Mouse (Mus musculus) adrenal gland, adult 18-20 months (tissue): ENCODE data around the gene Cog1. TPM values are rescaled to one million over a fixed set of nuclear protein-coding genes. Genes with fewer than 3 reads are reported as not detected.
"Not testable (repeated sequence)": the region's sequence is repeated elsewhere in the genome, so short reads cannot be mapped to it uniquely, and the experiment has no call there.

Experiments used
- DNase-seq, 2 experiments: peaks; one replicate each; pipeline ENCODE4 v3.0.0; 2021 to 2022; ENCODE audit warnings: low spot score in 2 of 2
- total RNA-seq, 2 experiments: library from RNA; stranded (reverse); gene quantifications; 1 replicate in 1 of 2; 2 replicates in 1 of 2; pipeline ENCODE4 v1.2.3; 2021

Cog1 gene
- total RNA-seq, 2 experiments from 2014 or later, result 36.5 to 44.0 TPM

- no peak for DNase-seq
Measured at GRCm38 (mm10) chr11:113631302-113631701, 17.7 kb upstream of the Cog1 start.

GRCm38 (mm10) chr11:113631862-113632261 lies 17.1 kb upstream of the Cog1 start:
- no peak for DNase-seq

- DNase-seq, result no peak
Measured at GRCm38 (mm10) chr11:113632303-113632702, 16.7 kb upstream of the Cog1 start.

GRCm38 (mm10) chr11:113633398-113633797 lies 15.6 kb upstream of the Cog1 start:
- no peak for DNase-seq

DNA sequence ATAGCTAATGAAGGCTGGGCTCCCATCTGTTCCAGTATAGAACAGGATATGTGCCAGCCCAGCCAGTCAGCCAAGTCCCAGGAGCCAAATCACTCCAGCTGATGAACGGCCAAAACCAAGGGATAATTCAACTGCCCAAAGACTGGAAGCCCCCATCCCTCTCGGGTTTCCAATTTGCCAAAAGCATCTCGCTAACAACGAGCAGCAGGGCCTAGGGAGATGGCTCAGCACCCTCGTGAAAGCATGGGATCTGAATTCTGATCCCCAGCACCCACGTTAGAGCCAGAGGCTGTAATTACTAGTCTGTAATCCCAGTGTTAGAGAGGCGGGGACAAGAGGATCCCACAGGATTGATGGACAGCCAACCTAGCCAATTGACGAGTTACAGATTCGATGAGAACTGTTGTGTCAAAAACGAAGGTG lies 14.3 kb upstream of the Cog1 start:
- no peak for DNase-seq

DNA sequence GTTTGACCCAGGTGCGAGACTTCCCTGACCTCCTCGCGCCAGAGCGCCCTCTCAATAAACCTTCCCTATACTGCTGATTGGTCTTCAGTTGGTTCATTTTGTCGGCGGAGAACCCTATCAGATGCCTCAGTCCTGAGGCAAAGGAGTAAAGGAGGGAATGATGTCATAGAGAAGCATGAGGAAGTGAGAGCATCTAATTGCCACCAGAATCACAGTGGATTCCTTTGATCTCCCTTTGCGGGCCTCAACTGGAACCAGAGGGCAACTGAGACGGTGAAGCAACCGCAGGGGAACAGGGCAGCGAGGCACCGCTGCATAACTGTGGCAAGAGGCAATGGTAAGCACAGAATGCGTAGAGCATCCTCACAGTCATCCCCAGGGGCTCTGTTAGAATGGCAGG lies 10.3 kb upstream of the Cog1 start:
- no peak for DNase-seq

DNA sequence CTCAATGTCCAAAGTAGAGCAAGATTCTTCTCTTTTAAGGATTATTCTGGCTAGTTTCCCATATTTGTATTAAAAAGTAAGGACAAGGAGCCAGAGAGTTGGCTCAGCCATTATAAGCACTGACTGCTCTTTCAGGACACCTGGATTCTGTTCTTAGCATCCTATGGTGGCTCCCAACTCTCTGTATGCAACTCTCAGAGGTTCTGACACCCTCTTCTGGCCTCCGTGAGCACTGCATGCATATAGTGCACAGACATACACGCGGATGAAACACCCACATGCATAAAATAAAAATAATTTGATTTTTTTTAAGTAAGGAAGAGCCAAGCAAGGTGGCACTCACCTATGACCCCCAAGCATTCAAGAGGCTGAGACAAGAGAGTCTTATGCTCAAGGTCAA lies 3.8 kb upstream of the Cog1 start:
- no peak for DNase-seq

- DNase-seq, result peak; percentile 84 to 90
Measured at GRCm38 (mm10) chr11:113648152-113648551, 817 bp upstream of the Cog1 start.

DNA sequence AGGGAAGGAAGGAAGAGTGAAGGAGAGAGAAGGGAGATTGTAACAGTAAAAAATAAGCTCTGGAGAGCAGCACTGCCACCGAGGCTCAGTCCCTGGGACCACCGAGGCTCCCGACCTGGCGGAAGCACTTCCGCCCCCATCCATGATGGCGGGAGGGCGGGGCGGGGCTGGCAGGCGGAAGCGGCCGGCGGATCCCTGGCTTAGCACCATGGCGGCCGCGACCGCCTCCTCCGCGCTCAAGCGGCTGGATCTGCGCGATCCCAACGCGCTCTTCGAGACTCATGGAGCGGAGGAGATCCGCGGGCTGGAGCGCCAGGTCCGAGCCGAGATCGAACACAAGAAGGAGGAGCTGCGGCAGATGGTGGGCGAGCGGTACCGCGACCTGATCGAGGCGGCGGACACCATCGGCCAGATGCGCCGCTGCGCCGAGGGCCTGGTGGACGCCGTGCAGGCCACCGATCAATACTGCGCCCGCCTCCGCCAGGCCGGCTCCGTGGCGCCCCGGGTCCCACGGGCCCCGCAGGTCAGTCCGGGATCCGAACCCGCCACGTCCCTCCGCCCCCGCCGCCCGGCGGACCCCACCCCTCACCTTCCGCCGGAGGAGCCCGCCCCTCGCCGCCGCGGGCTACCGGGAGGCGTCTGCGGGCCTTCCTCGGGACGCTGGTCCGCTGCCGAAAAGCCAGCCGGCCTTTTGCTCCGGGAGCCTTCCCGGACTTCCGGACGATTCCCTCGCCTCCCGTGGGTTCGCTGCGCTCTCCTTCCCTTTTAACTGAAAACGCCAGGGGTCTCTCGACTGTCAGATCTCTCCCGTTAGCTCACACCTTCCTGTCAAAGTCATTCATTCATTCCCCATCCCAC lies 613 bp downstream of the Cog1 start, which contains the start of gene Slc39a11:
Gene Slc39a11 (minus strand): TSS at position 727 of the 858 bp plus-strand sequence.
- DNase-seq, result peak; percentile 57 to 68

DNA sequence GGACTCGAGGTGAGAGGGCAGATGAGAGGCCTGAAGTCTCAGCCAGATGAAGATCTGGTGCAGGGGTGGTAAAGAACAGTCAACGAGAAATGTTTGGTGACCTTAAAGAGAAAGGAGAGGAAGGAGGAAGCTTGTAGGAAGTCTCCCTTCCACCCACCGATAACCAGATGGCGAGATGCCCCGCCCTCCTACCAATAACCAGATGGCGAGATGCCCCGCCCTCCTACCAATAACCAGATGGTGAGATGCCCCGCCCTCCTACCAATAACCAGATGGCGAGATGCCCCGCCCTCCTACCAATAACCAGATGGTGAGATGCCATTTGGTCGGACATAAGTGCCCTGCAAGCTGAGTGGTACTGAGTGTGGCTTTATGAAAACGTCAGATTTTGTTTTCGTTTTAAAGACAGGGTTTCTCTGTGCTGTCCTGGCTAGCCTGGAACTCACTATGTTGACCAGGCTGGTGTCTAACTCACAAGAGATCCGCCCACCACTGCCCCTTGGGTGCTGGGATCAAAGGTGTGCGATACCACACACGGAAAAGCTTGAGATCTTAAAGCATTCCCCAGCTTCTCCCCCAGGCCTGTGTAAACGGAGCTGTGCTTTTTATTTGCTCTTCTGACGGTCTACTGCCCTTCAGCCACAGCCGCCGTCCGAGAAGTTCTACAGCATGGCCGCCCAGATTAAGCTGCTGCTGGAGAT lies 2.4 kb downstream of the Cog1 start:
- no peak for DNase-seq

DNA sequence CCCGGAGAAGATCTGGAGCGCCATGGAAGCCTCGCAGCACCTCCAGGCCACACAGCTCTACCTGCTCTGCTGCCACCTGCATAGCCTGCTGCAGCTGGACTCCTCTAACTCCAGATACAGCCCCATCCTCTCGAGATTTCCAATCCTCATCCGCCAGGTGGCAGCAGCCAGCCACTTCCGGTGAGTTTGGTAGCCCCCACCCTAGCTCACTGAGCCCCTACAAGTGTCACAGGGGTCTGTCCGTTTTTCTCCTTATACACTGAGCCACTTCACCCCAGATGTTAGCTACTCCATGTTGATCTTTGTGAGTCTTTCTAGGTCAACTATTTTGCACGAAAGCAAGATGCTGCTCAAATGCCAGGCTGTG lies 2.9 kb downstream of the Cog1 start:
- DNase-seq, result no peak

GRCm38 (mm10) chr11:113652516-113652915 lies 3.5 kb downstream of the Cog1 start:
- no peak for DNase-seq

GRCm38 (mm10) chr11:113654105-113654504 lies 5.1 kb downstream of the Cog1 start:
- DNase-seq, result no peak

GRCm38 (mm10) chr11:113654561-113655270 lies 5.7 kb downstream of the Cog1 start:
- no peak for DNase-seq

DNA sequence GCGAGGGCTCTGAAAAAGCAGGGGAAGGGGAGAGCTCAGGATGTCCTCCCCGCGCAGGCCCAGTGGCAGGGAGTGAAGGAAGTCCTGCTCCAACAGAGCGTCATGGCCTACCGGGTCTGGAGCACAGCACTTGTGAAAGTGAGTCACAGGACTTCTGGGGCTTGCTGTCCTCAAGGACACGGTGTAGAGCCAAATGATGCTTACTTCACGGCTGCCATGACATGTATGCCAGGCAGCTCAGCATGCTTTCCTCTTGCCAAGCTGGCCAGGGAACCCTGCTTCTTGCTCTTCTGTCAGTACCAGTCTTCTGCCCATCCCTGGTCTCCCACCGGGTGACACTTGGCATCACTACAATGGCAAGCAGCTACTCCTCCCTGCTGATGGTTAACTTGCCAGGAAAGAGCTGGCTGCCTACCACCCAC lies 7.6 kb downstream of the Cog1 start:
- peak in 1 of 2 experiments; percentile 43 for DNase-seq

GRCm38 (mm10) chr11:113657221-113657620 lies 8.3 kb downstream of the Cog1 start:
- DNase-seq, result no peak

DNA sequence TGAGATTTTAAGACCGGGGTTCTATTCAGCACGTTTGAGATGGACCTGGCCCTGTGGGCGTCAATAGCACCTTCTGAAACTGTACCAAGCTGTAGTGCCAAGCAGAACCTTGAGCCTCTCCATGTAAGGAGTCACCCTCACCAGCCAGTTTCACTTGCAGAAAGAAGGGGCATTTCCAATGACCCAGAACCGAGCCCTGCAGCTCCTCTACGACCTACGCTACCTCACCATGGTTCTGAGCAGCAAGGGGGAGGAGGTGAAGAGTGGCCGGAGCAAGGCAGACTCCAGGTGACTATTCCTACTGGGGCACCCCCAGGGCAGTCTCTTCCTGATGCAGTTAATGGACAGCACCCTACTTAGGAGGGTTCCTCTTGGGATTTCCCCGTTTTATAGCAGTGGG lies 9.3 kb downstream of the Cog1 start:
- no peak for DNase-seq

- DNase-seq, result no peak
Measured at GRCm38 (mm10) chr11:113658763-113659162, 9.8 kb downstream of the Cog1 start.

DNA sequence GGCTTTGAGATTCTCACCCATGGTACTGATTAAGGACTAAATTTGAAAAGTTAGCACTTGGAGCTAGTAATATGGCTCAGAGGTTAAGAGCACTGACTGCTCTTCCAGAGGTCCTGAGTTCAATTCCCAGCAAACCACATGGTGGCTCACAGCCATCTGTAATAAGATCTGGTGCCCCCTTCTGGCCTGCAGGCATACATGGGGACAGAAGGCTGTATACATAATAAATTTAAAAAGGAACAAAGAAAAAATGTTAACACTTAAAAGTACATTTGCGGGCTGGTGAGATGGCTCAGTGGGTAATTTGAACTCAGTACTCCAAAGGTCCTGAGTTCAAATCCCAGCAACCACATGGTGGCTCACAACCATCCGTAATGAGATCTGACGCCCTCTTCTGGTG lies 11.2 kb downstream of the Cog1 start:
- not testable (repeated sequence) for DNase-seq

GRCm38 (mm10) chr11:113660940-113661339 lies 12.0 kb downstream of the Cog1 start:
- DNase-seq, result no peak

DNA sequence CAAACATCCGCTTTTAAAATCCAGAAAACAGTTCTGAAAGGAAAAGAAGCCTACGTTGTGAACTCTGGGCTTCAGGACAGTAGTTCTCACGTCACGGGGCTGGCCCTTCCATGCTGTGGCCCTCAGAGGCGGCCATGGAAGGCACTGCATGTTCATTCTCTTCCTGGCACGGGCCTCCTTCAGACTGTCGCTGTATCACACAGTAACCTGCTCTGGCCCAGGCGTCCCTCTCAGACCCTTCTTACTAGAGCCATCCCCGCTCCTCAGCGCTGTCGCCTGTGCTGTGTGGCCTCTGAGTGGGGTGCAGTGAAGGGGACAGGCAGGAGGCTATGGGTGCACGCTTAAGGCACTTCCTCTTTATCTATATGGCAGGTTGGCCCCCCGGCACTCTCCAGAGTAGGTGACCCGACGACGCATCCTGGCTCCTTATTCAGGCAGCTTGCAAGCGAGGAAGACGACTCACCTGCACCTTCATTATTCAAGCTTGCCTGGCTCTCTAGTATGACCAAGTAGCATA lies 12.9 kb downstream of the Cog1 start:
- no peak for DNase-seq
